Mouse (Mus musculus) liver, embryonic 15.5 days (tissue): ENCODE measurements around the gene Ahr. TPM values are rescaled to one million over a fixed set of nuclear protein-coding genes. Genes with fewer than 3 reads are reported as not detected.
A peak's percentile ranks its signal among the peaks of the same experiment; 100 is the strongest.

Source experiments
- ATAC-seq: fragments of 200-750 bp; cut with Nextera tagmentation; 2 replicates; pipeline ENCODE4 v1.8.0; 2017; ENCODE audit warnings: moderate number of reproducible peaks, mild to moderate bottlenecking, moderate library complexity; ENCODE audit not compliant: insufficient read depth
- H3K27ac ChIP-seq: fragments of 300-500 bp; sonication (generic); replicated peaks from 2 replicates; pipeline ENCODE4 v1.5.1; 2015; ENCODE audit warnings: mild to moderate bottlenecking, inconsistent platforms
- H3K27me3 ChIP-seq: fragments of 300-500 bp; sonication (generic); 2 replicates; pipeline ENCODE4 v1.6.1; 2015; ENCODE audit warnings: mild to moderate bottlenecking, inconsistent platforms
- H3K36me3 ChIP-seq: fragments of 300-500 bp; sonication (generic); replicated peaks from 2 replicates; pipeline ENCODE4 v1.6.1; 2015; ENCODE audit warnings: moderate library complexity, mild to moderate bottlenecking, inconsistent platforms
- H3K4me1 ChIP-seq: fragments of 300-500 bp; sonication (generic); replicated peaks from 2 replicates; pipeline ENCODE4 v1.6.1; 2015; ENCODE audit warnings: inconsistent platforms
- H3K4me2 ChIP-seq: fragments of 300-500 bp; sonication (generic); 2 replicates; pipeline ENCODE4 v1.6.1; 2015; ENCODE audit warnings: moderate library complexity, mild to moderate bottlenecking, inconsistent platforms
- H3K4me3 ChIP-seq: fragments of 300-500 bp; sonication (generic); replicated peaks from 2 replicates; pipeline ENCODE4 v1.5.1; 2015; ENCODE audit warnings: mild to moderate bottlenecking, inconsistent platforms
- H3K9ac ChIP-seq: fragments of 300-500 bp; sonication (generic); 2 replicates; pipeline ENCODE4 v1.6.1; 2015; ENCODE audit warnings: moderate library complexity, mild to moderate bottlenecking, inconsistent platforms
- H3K9me3 ChIP-seq: fragments of 300-500 bp; sonication (generic); replicated peaks from 2 replicates; pipeline ENCODE4 v1.6.1; 2016; ENCODE audit warnings: inconsistent platforms
- WGBS: fragments of 180-500 bp; shearing (Covaris S2); methylation state at CpG from one replicate; pipeline ENCODE4 v1.1.7; 2015; ENCODE audit warnings: mixed read lengths; ENCODE audit not compliant: insufficient replicate concordance; 5-methylcytosine and 5-hydroxymethylcytosine counted together
- polyA plus RNA-seq: library from polyadenylated mRNA; unstranded; fragments of >200 nt; fragmentation: Nextera tagmentation; extraction: Ambion mirVana; gene quantifications from 2 replicates; pipeline ENCODE4 v1.2.1, GENCODE M21; 2015

The Ahr gene
- polyA plus RNA-seq, result 2.9 and 4.2 TPM in 2 replicates

- H3K27me3 ChIP-seq, result peaks cover 7% of the 10 kb centered on the region
- H3K4me1 ChIP-seq, result peaks cover 19% of the 10 kb centered on the region
- peak within 1 kb of the TSS; percentile 59 for H3K27ac ChIP-seq
- under 1% methylated on average over 52 of the region's 52 CpGs for WGBS
- H3K9me3 ChIP-seq, result no peaks in the 10 kb centered on the region
- peak within 1 kb of the TSS; percentile 66 for H3K9ac ChIP-seq
- peak; percentile 88 for ATAC-seq
- H3K4me2 ChIP-seq, result peak within 1 kb of the TSS; percentile 94
- peak within 1 kb of the TSS; percentile 74 for H3K4me3 ChIP-seq
- H3K36me3 ChIP-seq, result no peaks in the 10 kb centered on the region
These were observed at the start of gene Ahr for GRCm38 (mm10) chr12:35534754-35535236. Ahr (minus strand) TSS chr12:35535038.

DNA sequence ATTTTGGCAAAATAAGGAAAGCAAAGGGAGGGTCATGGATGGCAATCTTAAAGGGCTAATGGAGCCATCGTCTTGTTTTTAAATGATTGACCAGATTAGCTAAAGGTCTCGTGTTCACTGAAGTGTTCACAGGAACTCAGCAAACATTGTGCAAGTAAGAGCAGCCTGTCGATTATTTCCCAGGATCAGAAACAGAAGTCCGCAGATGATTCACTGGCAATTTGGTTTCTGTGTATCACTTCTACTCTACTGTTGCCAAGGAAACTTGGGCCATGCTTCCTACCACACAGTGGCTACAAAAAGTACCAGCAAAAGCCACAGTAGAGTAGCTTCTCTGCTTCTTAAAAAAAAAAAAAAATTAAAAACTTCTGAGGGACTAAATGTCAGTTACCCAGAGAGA, 44.0 kb upstream of the Ahr start:
- WGBS, result 44% methylated on average over 4 of the region's 4 CpGs
- Histone ChIP-seq H3K9ac (no peak overlapping the region), H3K9me3 (no peaks in the 10 kb centered on the region), H3K4me1 (no peaks in the 10 kb centered on the region), H3K36me3 (no peaks in the 10 kb centered on the region), H3K4me3 (no peak overlapping the region), H3K4me2 (no peak overlapping the region), H3K27me3 (no peaks in the 10 kb centered on the region), H3K27ac (no peak overlapping the region)
- no peak for ATAC-seq

GRCm38 (mm10) chr12:35576107-35576506, 41.3 kb upstream of the Ahr start:
- Histone ChIP-seq H3K4me2 (no peak overlapping the region), H3K27me3 (no peaks in the 10 kb centered on the region), H3K27ac (no peak overlapping the region), H3K4me1 (no peaks in the 10 kb centered on the region), H3K4me3 (no peak overlapping the region), H3K9ac (no peak overlapping the region), H3K9me3 (no peaks in the 10 kb centered on the region), H3K36me3 (no peaks in the 10 kb centered on the region)
- ATAC-seq, result no peak
- WGBS, result 32% methylated on average over 4 of the region's 4 CpGs

DNA sequence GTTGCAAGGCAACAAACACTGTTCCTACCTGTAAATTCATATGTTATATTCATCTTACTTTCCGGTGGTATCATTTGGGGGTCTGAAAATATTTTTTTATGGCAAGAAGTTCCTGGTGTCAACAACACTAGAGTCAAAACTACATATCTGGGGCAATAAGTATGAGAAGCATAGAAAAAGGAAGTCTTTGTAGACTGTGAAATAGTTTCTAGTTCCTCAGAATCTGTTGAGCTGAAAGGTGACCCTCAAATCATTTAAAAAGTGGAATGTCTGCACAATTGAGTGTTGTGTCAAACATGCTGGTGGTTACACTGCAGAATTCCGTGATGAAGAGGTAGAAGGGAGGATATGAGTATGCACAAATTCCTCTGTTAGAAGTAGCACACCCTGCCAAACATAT, 38.9 kb upstream of the Ahr start:
- WGBS, result 31% methylated on average over 2 of the region's 2 CpGs
- Histone ChIP-seq H3K4me3 (no peak overlapping the region), H3K4me2 (no peak overlapping the region), H3K27ac (no peak overlapping the region), H3K9me3 (no peaks in the 10 kb centered on the region), H3K9ac (no peak overlapping the region), H3K27me3 (no peaks in the 10 kb centered on the region), H3K4me1 (no peaks in the 10 kb centered on the region), H3K36me3 (no peaks in the 10 kb centered on the region)
- ATAC-seq, result no peak

- H3K4me3 ChIP-seq, result no peak overlapping the region
- H3K27me3 ChIP-seq, result no peaks in the 10 kb centered on the region
- WGBS, result 49% methylated on average over 3 of the region's 3 CpGs
- H3K27ac ChIP-seq, result no peak overlapping the region
- no peak overlapping the region for H3K9ac ChIP-seq
- no peaks in the 10 kb centered on the region for H3K4me1 ChIP-seq
- no peak overlapping the region for H3K4me2 ChIP-seq
- no peak for ATAC-seq
- no peaks in the 10 kb centered on the region for H3K9me3 ChIP-seq
- H3K36me3 ChIP-seq, result no peaks in the 10 kb centered on the region
These were observed 28.0 kb upstream of the Ahr start for GRCm38 (mm10) chr12:35562826-35563225.

GRCm38 (mm10) chr12:35558868-35559267, 24.0 kb upstream of the Ahr start:
- Histone ChIP-seq H3K27me3 (no peaks in the 10 kb centered on the region), H3K4me1 (no peaks in the 10 kb centered on the region), H3K4me2 (no peak overlapping the region), H3K4me3 (no peak overlapping the region), H3K9ac (no peak overlapping the region), H3K27ac (no peak overlapping the region), H3K9me3 (no peaks in the 10 kb centered on the region), H3K36me3 (no peaks in the 10 kb centered on the region)
- ATAC-seq, result no peak
- 60% methylated on average over 2 of the region's 2 CpGs for WGBS

DNA sequence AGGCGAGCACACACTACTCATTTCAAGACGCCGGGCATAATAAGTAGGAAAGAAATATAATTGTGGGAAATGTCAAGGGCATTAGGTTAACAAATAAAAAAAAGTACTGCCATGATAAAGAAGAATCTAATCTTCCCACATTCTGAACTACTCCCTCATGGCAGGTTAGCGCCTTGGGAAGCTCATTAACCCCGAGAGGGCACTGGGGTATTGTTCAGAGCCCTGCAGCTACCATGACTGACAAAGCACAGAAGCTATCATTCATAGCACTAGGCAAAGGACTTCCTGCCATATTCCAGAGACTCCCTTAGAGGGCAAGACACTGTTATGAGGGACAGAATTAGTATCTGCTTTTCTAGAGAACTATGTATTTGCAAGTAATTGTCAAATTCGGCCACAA, 21.1 kb upstream of the Ahr start:
- no peak overlapping the region for H3K4me2 ChIP-seq
- no peaks in the 10 kb centered on the region for H3K36me3 ChIP-seq
- H3K4me3 ChIP-seq, result no peak overlapping the region
- WGBS, result 67% methylated on average over 6 of the region's 6 CpGs
- ATAC-seq, result no peak
- no peaks in the 10 kb centered on the region for H3K27me3 ChIP-seq
- H3K4me1 ChIP-seq, result no peaks in the 10 kb centered on the region
- H3K9me3 ChIP-seq, result no peaks in the 10 kb centered on the region
- H3K9ac ChIP-seq, result no peak overlapping the region
- no peak overlapping the region for H3K27ac ChIP-seq

GRCm38 (mm10) chr12:35554309-35554708, 19.5 kb upstream of the Ahr start:
- no peaks in the 10 kb centered on the region for H3K4me1 ChIP-seq
- H3K9me3 ChIP-seq, result no peaks in the 10 kb centered on the region
- H3K4me3 ChIP-seq, result no peak overlapping the region
- H3K27ac ChIP-seq, result no peak overlapping the region
- no peaks in the 10 kb centered on the region for H3K27me3 ChIP-seq
- H3K4me2 ChIP-seq, result no peak overlapping the region
- WGBS, result 51% methylated on average over 4 of the region's 4 CpGs
- no peak for ATAC-seq
- no peaks in the 10 kb centered on the region for H3K36me3 ChIP-seq
- H3K9ac ChIP-seq, result no peak overlapping the region

- WGBS, result 46% methylated on average over 3 of the region's 3 CpGs
- H3K4me3 ChIP-seq, result no peak overlapping the region
- no peak overlapping the region for H3K9ac ChIP-seq
- ATAC-seq, result no peak
- H3K27me3 ChIP-seq, result no peaks in the 10 kb centered on the region
- H3K9me3 ChIP-seq, result no peaks in the 10 kb centered on the region
- no peaks in the 10 kb centered on the region for H3K36me3 ChIP-seq
- H3K4me2 ChIP-seq, result no peak overlapping the region
- H3K4me1 ChIP-seq, result no peaks in the 10 kb centered on the region
- H3K27ac ChIP-seq, result no peak overlapping the region
These were observed 18.3 kb upstream of the Ahr start for GRCm38 (mm10) chr12:35553174-35553573.

DNA sequence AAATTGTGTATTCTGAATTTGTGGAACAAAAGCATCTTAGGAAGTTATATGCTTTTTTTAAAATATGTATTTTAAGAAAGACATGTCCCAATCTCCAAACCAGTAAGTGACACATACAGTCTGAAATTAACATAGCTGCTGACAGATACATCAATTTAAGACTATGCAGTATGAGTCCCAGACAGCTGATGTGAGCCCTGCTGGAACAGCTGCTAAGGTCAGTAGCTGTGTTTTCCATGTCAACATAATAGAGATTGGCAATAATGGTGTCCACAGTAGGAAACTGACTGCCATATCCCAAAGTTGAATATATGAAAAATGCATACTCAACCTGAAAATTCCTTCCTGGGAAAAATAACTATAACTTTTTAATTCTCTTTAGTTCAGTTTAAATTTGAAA, 15.5 kb upstream of the Ahr start:
- H3K27me3 ChIP-seq, result no peaks in the 10 kb centered on the region
- no peak for ATAC-seq
- H3K4me3 ChIP-seq, result no peak overlapping the region
- no peaks in the 10 kb centered on the region for H3K4me1 ChIP-seq
- no peak overlapping the region for H3K27ac ChIP-seq
- H3K4me2 ChIP-seq, result no peak overlapping the region
- H3K9ac ChIP-seq, result no peak overlapping the region
- no peaks in the 10 kb centered on the region for H3K9me3 ChIP-seq
- H3K36me3 ChIP-seq, result no peaks in the 10 kb centered on the region

DNA sequence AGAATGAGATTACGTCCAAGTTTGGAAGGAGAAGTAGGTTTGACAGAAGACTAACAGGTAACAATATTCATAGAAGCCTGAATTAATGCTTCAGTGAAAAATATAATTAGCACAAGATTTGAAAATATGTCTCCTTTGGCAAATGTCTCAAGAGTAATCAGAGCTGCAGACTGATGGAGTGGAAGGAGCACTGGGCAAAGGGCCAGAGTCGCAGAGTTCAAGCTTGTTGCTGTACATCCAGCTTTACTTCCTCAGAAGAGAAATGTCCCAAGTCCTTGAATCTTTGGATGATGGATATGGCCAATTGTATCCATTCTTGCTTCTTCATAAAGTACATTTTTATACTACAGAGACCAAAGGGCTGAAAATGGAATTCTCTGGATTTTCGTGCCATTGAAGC, 8.0 kb upstream of the Ahr start:
- Histone ChIP-seq H3K9me3 (no peaks in the 10 kb centered on the region), H3K9ac (no peak overlapping the region), H3K4me1 (no peaks in the 10 kb centered on the region), H3K4me2 (no peak overlapping the region), H3K27me3 (no peaks in the 10 kb centered on the region), H3K36me3 (no peaks in the 10 kb centered on the region), H3K27ac (no peak overlapping the region), H3K4me3 (no peak overlapping the region)
- ATAC-seq, result no peak
- 64% methylated on average over 3 of the region's 3 CpGs for WGBS

- H3K9ac ChIP-seq, result no peak overlapping the region
- 39% methylated on average over 3 of the region's 3 CpGs for WGBS
- H3K4me2 ChIP-seq, result no peak overlapping the region
- peaks cover 7% of the 10 kb centered on the region for H3K27me3 ChIP-seq
- H3K27ac ChIP-seq, result no peak overlapping the region
- H3K36me3 ChIP-seq, result no peaks in the 10 kb centered on the region
- ATAC-seq, result no peak
- no peaks in the 10 kb centered on the region for H3K9me3 ChIP-seq
- H3K4me3 ChIP-seq, result no peak overlapping the region
- peaks cover 15% of the 10 kb centered on the region for H3K4me1 ChIP-seq
These were observed 4.0 kb upstream of the Ahr start for GRCm38 (mm10) chr12:35538843-35539242.
